Mouse (Mus musculus) ES-E14 (cell line): Measurements from ENCODE around the gene Kif2c. TPM values are rescaled to one million over a fixed set of nuclear protein-coding genes. Genes with fewer than 3 reads are reported as not detected.

Source experiments
- DNase-seq: peaks from one replicate; pipeline ENCODE4 v3.0.0-alpha.2; 2013; ENCODE audit warnings: low read depth, low spot score
- H3K27ac ChIP-seq: 2 replicates; pipeline ENCODE4 v1.5.1; 2012; ENCODE audit warnings: low read depth, mild to moderate bottlenecking, low read length, moderate library complexity, mixed read lengths; ENCODE audit not compliant: poor library complexity, insufficient read depth, severe bottlenecking
- H3K36me3 ChIP-seq: 2 replicates; pipeline ENCODE4 v1.6.1; 2012; ENCODE audit warnings: mild to moderate bottlenecking, low read length, moderate library complexity, mixed read lengths; ENCODE audit not compliant: control insufficient read depth, poor library complexity, insufficient read depth, severe bottlenecking
- H3K4me1 ChIP-seq, 2 experiments: fragments of 150-350 bp in 1 of 2; sonication (generic) in 1 of 2; 2 replicates each; pipeline ENCODE4 v1.6.1; 2012; ENCODE audit warnings: low read length in 2 of 2, mild to moderate bottlenecking in 1 of 2, mixed read lengths in 1 of 2; ENCODE audit not compliant: control insufficient read depth in 2 of 2, insufficient read depth in 2 of 2, poor library complexity in 1 of 2
- H3K4me3 ChIP-seq, 2 experiments: fragments of 150-350 bp in 1 of 2; sonication (generic) in 1 of 2; 2 replicates each; pipeline ENCODE4 v1.5.1; 2012; ENCODE audit warnings: low read length in 2 of 2, low read depth in 1 of 2, mild to moderate bottlenecking in 1 of 2, mixed read lengths in 1 of 2; ENCODE audit not compliant: insufficient read depth in 1 of 2, poor library complexity in 1 of 2, severe bottlenecking in 1 of 2
- H3K9ac ChIP-seq: 2 replicates; pipeline ENCODE4 v1.6.1; 2012; ENCODE audit warnings: low read depth, mild to moderate bottlenecking, low read length, mixed read lengths; ENCODE audit not compliant: poor library complexity, insufficient read depth, severe bottlenecking
- H3K9me3 ChIP-seq: fragments of 150-350 bp; sonication (generic); 2 replicates; pipeline ENCODE4 v1.6.1; 2012; ENCODE audit warnings: low read depth, mild to moderate bottlenecking, low read length; ENCODE audit not compliant: control insufficient read depth, insufficient read depth
- CHD2 ChIP-seq: IDR thresholded peaks from 2 replicates; pipeline ENCODE4 v1.6.1; 2014; ENCODE audit warnings: mild to moderate bottlenecking, low read depth, low read length, inconsistent platforms
- HCFC1 ChIP-seq: IDR thresholded peaks from 2 replicates; pipeline ENCODE4 v1.6.1; 2012; ENCODE audit warnings: low read length, inconsistent platforms, borderline replicate concordance; ENCODE audit not compliant: insufficient read depth
- MAFK ChIP-seq: IDR thresholded peaks from 2 replicates; pipeline ENCODE4 v1.6.1; 2014; ENCODE audit warnings: mild to moderate bottlenecking, low read depth, low read length, inconsistent platforms; ENCODE audit not compliant: insufficient read depth
- ZC3H11A ChIP-seq: IDR thresholded peaks from 2 replicates; pipeline ENCODE4 v1.6.1; 2012; ENCODE audit warnings: low read depth, mild to moderate bottlenecking, inconsistent platforms, low read length, borderline replicate concordance
- ZNF384 ChIP-seq: IDR thresholded peaks from 2 replicates; pipeline ENCODE4 v1.6.1; 2012; ENCODE audit warnings: low read depth, low read length, inconsistent platforms
- in situ Hi-C, 2 experiments: fragments of 600-800 bp; cut with MboI; formaldehyde crosslinking; loops; one replicate each; pipeline ENCODE4 v1.15.1; 2025; ENCODE audit warnings: low sequenced_read_pairs in 2 of 2, inconsistent platforms in 1 of 2; ENCODE audit not compliant: unreplicated experiment in 2 of 2
- total RNA-seq: library from RNA; depleted of rRNA; stranded (reverse); fragments of 300-350 nt; gene quantifications from 2 replicates; pipeline ENCODE4 v1.2.3, GENCODE M21; 2012

The Kif2c gene
- total RNA-seq, 1 experiment, result 73.1 TPM

DNA sequence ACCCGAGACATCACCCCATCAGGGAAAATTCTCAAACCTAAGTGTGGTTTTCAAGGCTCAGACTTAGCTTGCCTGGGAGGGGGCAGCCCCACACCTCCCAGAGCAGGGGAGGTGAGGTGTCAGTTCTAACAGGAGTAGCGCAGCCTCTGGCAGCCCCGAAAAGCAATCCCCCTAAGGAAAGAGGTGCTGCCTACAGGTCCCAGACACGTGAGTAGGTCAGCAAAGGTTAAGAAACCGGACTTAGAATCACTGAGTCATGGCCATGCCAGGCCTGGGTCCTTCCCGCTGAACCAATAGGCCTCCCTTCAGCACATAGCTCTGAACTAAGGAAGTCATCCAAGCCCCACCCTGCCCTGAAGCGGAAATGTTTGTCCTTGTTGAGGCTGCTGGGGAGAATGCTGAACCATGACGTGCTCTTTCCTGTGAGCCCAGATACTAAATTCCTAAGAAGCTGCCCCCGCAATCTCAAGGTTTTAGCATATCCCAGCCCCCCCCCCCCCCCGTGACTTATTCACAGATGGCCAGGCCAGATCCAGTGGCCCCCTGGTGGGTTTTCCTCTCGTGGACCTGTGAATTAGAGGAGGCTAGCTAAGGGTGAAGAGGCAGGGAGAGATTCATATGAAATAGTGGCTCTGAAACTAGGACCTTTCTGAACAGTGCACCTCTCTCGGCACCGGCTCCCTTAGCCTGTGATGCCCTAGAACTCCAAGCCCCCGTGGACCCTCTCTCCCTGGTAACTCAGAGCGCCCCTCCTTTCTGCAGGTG is 56.3 kb downstream of the Kif2c start:
- peak; percentile 98 for DNase-seq
- Histone ChIP-seq H3K9me3 (no peaks in the 10 kb centered on the region), H3K9ac (peak overlapping the region; percentile 73), H3K4me1 (peaks cover 9 to 52% of the 10 kb centered on the region in 2 experiments; a peak in 3 of 4 replicates), H3K36me3 (peaks cover 31% of the 10 kb centered on the region), H3K27ac (peak overlapping the region; percentile 98), H3K4me3 (peak overlapping the region in 1 of 2 experiments; percentile 8; a peak in 1 of 4 replicates)
- TF ChIP-seq CHD2, result 0 out of 2 replicates have a peak, but pooled peaks have one; percentile 11
- peak; percentile 82 for TF ChIP-seq MAFK
- no peak for TF ChIP-seq ZC3H11A
- in situ Hi-C loops, result loop anchor here in 1 of 2 experiments (25.0 kb wide), 1 partner anchor 314 kb away; the partner anchor contains the start of genes Hpdl, Mutyh and Toe1

DNA sequence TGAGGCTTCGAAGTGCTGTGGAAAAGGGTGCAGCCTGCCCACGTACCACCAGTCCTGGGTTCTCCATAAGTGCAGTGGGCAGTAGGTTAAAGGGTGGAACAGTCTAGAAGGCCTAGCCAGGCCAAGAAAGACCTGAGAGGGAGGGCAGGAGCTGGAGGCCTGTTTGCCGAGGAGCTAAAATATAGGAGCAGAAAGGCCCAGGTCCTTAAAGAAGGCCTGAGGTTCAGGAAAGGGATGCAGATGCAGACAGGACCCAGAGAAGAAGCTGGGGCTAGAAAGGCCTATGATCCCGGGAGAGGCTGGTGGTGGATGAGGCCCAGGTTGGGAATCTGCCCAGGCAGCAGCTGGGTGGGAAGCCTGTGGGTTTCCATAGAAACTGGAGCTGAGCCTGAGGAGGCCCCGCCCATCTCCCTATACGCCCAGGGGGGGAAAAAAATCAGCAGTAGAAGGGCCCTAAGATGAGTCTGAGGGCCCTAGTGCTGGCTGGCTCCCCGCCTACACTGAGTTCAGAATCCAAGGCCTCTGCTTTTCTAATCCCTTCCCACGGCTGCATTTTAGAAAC is 57.0 kb downstream of the Kif2c start, which contains the start of gene Btbd19:
TSS of gene Btbd19 (minus strand) at position 378 of the 562 bp plus-strand sequence.
- H3K4me3 ChIP-seq, result peak within 1 kb of the TSS; percentile 30 to 51
- H3K9ac ChIP-seq, result peak within 1 kb of the TSS; percentile 75
- in situ Hi-C loops, result loop anchor here in 1 of 2 experiments (25.0 kb wide), 1 partner anchor 313 kb away; the partner anchor contains the start of genes Hpdl, Mutyh and Toe1
- TF ChIP-seq ZC3H11A, result no peak
- TF ChIP-seq CHD2, result no peak
- no peak for TF ChIP-seq HCFC1
- no peak for TF ChIP-seq MAFK
- no peak for TF ChIP-seq ZNF384
- no peaks in the 10 kb centered on the region for H3K9me3 ChIP-seq
- H3K27ac ChIP-seq, result peak within 1 kb of the TSS; percentile 98
- peak; percentile 72 for DNase-seq
- H3K36me3 ChIP-seq, result peaks cover 25% of the 10 kb centered on the region
- peaks cover 7 to 46% of the 10 kb centered on the region in 2 experiments; a peak in 3 of 4 replicates for H3K4me1 ChIP-seq

DNA sequence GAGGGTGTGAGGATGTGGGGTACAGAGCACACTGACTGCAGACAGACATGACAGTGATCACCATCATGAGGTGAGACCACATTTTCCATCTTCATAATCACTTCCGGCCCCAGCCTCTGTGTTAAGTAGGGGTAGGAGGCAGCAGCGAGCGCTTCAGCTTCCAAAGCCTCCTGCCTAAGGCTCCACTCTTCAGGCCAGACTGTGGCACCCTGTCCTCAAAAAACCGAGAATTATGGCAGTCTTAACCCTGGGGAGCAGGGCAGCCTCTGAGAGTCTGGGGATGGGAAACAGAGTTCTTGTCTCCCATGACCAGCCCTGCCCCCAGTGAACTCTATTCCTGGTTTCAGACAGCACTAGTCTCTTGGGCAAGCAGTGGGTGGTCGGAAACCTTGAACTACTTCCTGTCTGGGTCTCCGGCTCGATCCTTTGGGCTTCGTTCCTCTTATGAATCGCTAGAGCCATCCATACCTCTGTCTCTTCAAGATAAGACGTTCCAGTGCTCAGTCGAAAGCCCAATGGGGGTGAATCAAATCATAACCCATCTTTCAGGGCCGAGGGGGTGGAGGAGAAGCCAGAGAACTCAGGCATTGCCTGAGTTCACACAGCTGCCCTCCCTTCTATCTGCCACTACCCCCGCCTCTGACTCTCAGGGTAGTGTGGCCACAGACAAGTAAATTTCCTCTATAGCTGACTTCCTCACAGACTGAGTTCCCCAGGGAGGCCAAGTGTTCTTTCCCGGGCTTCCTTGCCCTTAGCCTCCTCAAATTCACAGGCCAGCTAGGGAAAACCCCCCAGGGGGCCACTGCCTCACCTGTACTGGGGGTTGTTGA is 57.7 kb downstream of the Kif2c start:
- peak overlapping the region; percentile 75 for H3K9ac ChIP-seq
- no peak for TF ChIP-seq MAFK
- TF ChIP-seq ZNF384, result no peak
- no peak for TF ChIP-seq HCFC1
- TF ChIP-seq ZC3H11A, result no peak
- no peak for TF ChIP-seq CHD2
- in situ Hi-C loops, result loop anchor here in 1 of 2 experiments (25.0 kb wide), 1 partner anchor 312 kb away; the partner anchor contains the start of genes Hpdl, Mutyh and Toe1
- no peak for DNase-seq
- H3K27ac ChIP-seq, result peak overlapping the region; percentile 98
- H3K36me3 ChIP-seq, result peaks cover 19% of the 10 kb centered on the region
- H3K9me3 ChIP-seq, result no peaks in the 10 kb centered on the region
- H3K4me1 ChIP-seq, result peaks cover 7 to 39% of the 10 kb centered on the region in 2 experiments; a peak in 3 of 4 replicates
- peak overlapping the region; percentile 30 to 51 for H3K4me3 ChIP-seq

DNA sequence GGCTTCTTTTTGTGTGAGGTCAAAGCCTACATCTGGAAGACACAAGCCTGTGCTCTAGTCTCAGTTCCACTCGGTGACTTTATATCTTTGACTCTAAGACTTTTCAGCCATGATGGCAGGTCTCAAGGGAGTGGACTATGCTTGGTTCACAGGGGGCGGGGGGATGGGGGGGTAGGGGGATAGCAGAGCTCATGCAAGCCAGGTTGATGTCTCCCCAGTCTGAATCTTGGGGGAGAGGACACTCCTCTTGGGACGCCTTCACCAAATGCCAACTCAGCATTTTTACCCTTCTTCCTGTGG is 58.3 kb downstream of the Kif2c start:
- peak overlapping the region; percentile 98; the same call in 1 of the 2 replicates for H3K27ac ChIP-seq
- in situ Hi-C loops, result no loop called here
- no peak for DNase-seq
- H3K4me1 ChIP-seq, result peaks cover 7 to 37% of the 10 kb centered on the region in 2 experiments; a peak in 3 of 4 replicates
- TF ChIP-seq MAFK (peak; percentile 96), ZNF384 (no peak)
- peaks cover 17% of the 10 kb centered on the region for H3K36me3 ChIP-seq
- H3K4me3 ChIP-seq, result peak overlapping the region in 1 of 2 experiments; percentile 30; a peak in 3 of 4 replicates
- peak overlapping the region; percentile 75; the same call in 1 of the 2 replicates for H3K9ac ChIP-seq
- H3K9me3 ChIP-seq, result no peaks in the 10 kb centered on the region
